Mouse (Mus musculus) brain, embryonic 14.5 days (tissue): ENCODE measurements around the gene Trabd.

Experiments used
- CTCF ChIP-seq: fragments of 200-500 bp; IDR thresholded peaks from 2 replicates; pipeline ENCODE4 v1.5.1; 2012; ENCODE audit warnings: inconsistent platforms, mild to moderate bottlenecking, moderate library complexity, borderline replicate concordance; ENCODE audit not compliant: insufficient read depth, insufficient read length; ENCODE audit errors: extremely low read depth
- POLR2A ChIP-seq: fragments of 200-500 bp; IDR thresholded peaks from 2 replicates; pipeline ENCODE4 v1.6.1; 2012; ENCODE audit warnings: mild to moderate bottlenecking, inconsistent platforms, borderline replicate concordance; ENCODE audit not compliant: poor library complexity, insufficient read depth, insufficient read length, severe bottlenecking; ENCODE audit errors: extremely low read depth

- TF ChIP-seq POLR2A: peak; percentile 39; the same call in 1 of the 2 replicates
- peak; percentile 96 for TF ChIP-seq CTCF
Observed at GRCm38 (mm10) chr15:89128382-89129350, 53.7 kb downstream of the Trabd start, which contains the start of gene Hdac10.
